Mouse (Mus musculus): ENCODE results near the gene Slc45a3. TPM values are rescaled to one million over a fixed set of nuclear protein-coding genes. Genes with fewer than 3 reads are reported as not detected.

The Slc45a3 gene
- polyA plus RNA-seq, 1 experiment = 0.44 TPM

DNA sequence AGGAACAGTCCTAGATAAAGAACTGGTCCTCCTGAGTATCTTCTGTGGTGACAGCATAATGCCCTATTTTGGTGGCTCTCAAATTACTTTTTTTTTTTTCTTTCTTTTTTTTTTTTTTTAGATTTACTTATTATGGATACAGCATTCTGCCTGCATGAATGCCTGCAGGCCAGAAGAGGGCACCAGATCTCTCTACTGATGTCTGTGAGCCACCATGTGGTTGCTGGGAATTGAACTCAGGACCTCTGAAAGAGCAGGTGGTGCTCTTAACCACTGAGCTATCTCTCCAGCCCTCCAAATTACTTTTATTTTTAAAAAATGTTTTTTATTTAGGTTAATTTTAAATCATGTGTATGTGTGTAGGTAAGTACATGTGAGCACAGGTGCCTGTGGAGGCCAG, 37.7 kb downstream of the Slc45a3 start:
- Histone ChIP-seq H3K4me3 (ENCODE audit: insufficient read depth, low read depth, low read length) (no peak overlapping the region), H3K4me1 (ENCODE audit: control insufficient read depth, insufficient read depth, insufficient read length, low read length) (peaks cover 8% of the 10 kb centered on the region), H3K27ac (replicated peaks; ENCODE audit: low read depth, low read length) (no peak overlapping the region)

DNA sequence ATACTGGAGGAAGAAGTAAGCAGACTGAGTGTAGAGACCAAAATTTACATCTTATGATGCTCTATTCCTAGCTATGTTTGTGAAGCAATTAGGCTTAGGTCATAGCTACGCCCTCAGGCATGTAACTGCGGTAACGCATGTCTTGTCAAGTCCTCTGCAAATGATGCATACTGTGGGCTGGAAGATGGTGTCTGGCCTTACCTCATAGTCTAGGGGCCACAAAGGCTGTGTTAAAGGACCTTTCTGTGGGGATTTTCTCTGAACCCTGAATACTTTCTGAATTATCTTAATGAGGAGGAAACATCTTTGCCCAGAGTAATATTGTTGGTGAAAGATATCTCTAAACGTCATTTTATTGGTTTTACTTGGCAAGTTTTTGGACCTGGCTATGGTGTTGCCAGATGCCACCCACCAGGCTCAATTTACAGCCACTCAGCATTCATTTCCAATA, 39.1 kb downstream of the Slc45a3 start:
- H3K27ac ChIP-seq (replicated peaks; ENCODE audit: low read depth, low read length) = no peak overlapping the region
- peaks cover 17% of the 10 kb centered on the region for H3K4me1 ChIP-seq (ENCODE audit: control insufficient read depth, insufficient read depth, insufficient read length, low read length)
- no peak overlapping the region for H3K4me3 ChIP-seq (ENCODE audit: insufficient read depth, low read depth, low read length)

DNA sequence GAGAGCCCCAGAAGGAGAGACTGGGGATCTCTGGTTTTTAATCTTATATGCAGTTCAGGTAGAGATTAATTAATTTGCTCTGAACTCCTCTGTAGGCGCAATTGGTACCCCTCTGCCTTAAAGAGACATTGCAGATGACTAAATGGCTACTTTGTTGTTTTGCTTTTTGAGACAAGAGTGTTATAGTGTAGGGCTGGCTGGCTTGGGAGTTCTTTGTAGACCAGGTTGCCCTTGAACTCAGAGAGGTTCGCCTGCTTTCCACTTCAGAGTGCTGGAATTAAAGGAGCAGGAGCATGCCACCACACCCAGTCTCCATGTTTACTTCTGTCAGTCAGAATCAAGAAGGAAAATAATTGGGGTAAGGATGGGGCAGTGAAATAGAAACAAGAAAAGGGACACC, 40.3 kb downstream of the Slc45a3 start:
- H3K4me1 ChIP-seq (ENCODE audit: control insufficient read depth, insufficient read depth, insufficient read length, low read length) = peaks cover 17% of the 10 kb centered on the region
- no peak overlapping the region for H3K4me3 ChIP-seq (ENCODE audit: insufficient read depth, low read depth, low read length)
- H3K27ac ChIP-seq (replicated peaks; ENCODE audit: low read depth, low read length) = peak overlapping the region; percentile 71

DNA sequence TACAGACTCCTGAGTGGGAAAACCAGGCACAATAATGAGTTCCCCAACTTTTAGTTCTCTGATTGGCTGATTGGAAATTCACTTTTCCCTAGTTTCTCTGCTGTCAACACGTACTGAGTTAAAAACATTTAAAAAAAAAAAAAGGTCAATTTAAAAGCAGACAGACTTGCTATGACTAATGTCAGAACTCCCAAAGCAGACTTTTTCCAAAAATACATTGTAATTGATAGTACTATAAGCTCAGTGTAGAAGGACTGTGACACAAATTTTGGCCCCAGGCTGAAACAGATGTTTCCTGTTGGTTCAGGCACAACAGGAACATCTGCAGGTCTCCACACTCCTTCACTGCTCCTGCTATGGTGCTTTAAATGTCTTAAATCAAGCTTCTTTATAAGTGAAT, 41.0 kb downstream of the Slc45a3 start:
- Histone ChIP-seq H3K4me1 (ENCODE audit: control insufficient read depth, insufficient read depth, insufficient read length, low read length) (peaks cover 17% of the 10 kb centered on the region), H3K27ac (replicated peaks; ENCODE audit: low read depth, low read length) (peak overlapping the region; percentile 77), H3K4me3 (ENCODE audit: insufficient read depth, low read depth, low read length) (no peak overlapping the region)

DNA sequence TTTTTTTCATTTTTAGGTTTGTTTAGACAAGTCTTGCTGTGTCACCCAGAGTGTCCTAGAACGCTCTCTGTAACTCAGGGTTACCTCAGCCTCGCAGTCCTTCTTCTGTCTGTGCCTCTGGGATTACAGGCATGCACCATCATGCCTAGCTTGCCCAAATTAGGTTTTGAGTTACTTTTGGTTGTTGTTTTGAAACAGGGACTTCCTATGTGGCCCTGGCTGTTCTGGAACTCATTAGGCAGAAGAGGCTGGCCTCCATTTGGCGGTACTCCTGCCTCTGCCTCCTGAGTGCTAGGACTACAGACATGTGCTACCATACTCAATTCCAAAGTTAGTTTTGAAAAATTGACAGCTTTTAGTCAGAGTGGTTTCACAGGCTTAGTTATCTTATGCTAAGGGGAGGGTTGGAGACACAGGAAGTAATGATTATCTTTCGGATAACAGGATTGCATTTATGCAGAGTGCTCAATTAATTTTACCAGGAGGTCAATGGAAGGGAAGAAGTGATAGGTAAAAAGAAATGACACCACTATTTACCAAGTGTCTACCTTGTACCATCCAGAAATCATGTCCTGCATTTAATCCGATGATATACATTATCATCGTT, 41.9 kb downstream of the Slc45a3 start:
- Histone ChIP-seq H3K4me3 (ENCODE audit: insufficient read depth, low read depth, low read length) (no peak overlapping the region), H3K4me1 (ENCODE audit: control insufficient read depth, insufficient read depth, insufficient read length, low read length) (peaks cover 17% of the 10 kb centered on the region), H3K27ac (replicated peaks; ENCODE audit: low read depth, low read length) (peak overlapping the region; percentile 77)

DNA sequence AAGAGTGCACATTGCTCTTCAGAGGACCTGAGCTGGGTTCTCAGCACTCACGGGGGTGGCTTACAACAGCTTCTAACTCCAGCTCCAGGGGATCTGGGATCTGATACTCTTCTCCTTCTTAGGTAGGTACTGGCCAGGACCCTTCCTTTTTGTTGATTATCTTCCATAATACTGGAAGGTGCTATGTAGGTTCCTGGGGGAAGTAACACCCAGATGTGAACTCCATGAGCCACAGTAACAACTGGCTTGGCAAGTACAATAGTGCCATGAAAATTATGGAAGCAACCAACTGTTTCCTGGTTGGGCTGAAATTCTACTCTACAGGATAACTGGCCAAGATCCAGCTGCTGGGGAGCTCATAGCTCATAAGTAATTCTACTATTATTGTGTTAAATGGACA, 42.7 kb downstream of the Slc45a3 start:
- Histone ChIP-seq H3K4me3 (ENCODE audit: insufficient read depth, low read depth, low read length) (no peak overlapping the region), H3K4me1 (ENCODE audit: control insufficient read depth, insufficient read depth, insufficient read length, low read length) (peaks cover 21% of the 10 kb centered on the region), H3K27ac (replicated peaks; ENCODE audit: low read depth, low read length) (peak overlapping the region; percentile 19; the same call in 1 of the 2 replicates)

DNA sequence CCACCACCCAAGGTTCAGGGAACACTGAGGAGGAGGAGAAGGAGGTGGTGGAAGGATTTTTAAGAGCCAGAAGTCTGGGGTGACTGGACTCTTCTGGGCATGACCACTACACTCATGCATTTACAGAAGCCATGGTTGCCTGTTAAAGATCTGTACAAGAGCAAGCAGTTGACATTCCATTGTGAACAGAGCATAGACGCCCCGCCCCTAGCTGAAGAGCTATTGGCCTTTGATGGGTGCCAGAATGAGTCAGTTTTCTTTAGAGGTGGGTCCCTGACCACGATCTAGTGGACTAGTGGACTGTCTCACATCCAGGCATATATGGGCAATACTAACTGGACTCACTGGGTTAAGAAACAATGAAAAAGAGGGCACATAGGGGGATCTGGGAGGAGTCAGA, 43.3 kb downstream of the Slc45a3 start:
- Histone ChIP-seq H3K27ac (replicated peaks; ENCODE audit: low read depth, low read length) (peak overlapping the region; percentile 24; the same call in 1 of the 2 replicates), H3K4me3 (ENCODE audit: insufficient read depth, low read depth, low read length) (no peak overlapping the region), H3K4me1 (ENCODE audit: control insufficient read depth, insufficient read depth, insufficient read length, low read length) (peaks cover 22% of the 10 kb centered on the region)

DNA sequence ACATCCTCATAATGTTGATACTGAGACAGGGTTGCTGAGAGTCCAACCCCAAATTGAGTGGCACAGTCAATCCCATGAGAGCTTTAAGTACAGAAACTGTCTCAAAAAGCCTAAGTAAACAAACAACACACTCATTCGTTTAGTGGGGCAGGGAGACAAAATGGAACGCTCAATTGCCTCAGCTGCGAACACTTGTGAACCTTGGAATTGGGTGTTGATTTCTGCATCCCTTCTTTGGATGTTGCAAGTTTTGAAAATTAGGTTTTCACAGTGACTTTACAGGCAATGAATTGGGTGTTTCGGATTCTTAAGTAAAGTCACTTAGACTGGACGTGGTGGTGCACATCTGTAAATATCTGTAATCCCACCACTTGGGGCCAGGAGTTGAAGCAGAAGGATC, 44.0 kb downstream of the Slc45a3 start:
- Histone ChIP-seq H3K27ac (replicated peaks; ENCODE audit: low read depth, low read length) (peak overlapping the region; percentile 99), H3K4me3 (ENCODE audit: insufficient read depth, low read depth, low read length) (peak overlapping the region; percentile 92; the same call in 1 of the 2 replicates), H3K4me1 (ENCODE audit: control insufficient read depth, insufficient read depth, insufficient read length, low read length) (peaks cover 27% of the 10 kb centered on the region)

DNA sequence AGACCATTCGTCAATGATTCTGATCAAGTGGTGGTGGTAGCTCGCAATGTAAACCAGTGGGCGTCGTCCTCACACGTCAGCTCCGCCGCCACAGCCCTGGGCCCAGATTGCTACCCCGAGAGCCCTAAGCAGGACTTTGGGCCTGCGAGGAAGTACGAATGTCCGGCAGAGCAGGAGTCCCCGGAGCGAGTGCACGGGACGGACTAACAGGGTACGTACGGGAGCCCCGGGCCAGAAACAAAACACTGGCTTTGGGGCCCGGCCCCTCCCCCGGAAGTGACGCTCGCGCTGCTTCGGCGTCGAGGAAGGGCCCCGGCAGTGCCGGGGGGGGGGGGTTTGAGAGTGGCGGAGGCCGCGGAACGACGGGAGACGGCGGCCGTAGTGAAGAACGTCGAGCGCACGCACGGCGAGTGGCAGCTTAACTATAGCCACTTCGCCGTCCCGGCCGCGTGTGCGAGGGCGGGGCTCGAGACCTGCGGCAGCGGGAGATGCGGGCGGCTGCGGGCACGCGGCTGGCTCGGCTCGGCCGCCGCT, 44.6 kb downstream of the Slc45a3 start, which contains the start of gene Elk4:
Gene Elk4 (plus strand): TSS at position 326 of the 534 bp plus-strand sequence.
- H3K27ac ChIP-seq (replicated peaks; ENCODE audit: low read depth, low read length) = peak within 1 kb of the TSS; percentile 99
- peaks cover 30% of the 10 kb centered on the region for H3K4me1 ChIP-seq (ENCODE audit: control insufficient read depth, insufficient read depth, insufficient read length, low read length)

DNA sequence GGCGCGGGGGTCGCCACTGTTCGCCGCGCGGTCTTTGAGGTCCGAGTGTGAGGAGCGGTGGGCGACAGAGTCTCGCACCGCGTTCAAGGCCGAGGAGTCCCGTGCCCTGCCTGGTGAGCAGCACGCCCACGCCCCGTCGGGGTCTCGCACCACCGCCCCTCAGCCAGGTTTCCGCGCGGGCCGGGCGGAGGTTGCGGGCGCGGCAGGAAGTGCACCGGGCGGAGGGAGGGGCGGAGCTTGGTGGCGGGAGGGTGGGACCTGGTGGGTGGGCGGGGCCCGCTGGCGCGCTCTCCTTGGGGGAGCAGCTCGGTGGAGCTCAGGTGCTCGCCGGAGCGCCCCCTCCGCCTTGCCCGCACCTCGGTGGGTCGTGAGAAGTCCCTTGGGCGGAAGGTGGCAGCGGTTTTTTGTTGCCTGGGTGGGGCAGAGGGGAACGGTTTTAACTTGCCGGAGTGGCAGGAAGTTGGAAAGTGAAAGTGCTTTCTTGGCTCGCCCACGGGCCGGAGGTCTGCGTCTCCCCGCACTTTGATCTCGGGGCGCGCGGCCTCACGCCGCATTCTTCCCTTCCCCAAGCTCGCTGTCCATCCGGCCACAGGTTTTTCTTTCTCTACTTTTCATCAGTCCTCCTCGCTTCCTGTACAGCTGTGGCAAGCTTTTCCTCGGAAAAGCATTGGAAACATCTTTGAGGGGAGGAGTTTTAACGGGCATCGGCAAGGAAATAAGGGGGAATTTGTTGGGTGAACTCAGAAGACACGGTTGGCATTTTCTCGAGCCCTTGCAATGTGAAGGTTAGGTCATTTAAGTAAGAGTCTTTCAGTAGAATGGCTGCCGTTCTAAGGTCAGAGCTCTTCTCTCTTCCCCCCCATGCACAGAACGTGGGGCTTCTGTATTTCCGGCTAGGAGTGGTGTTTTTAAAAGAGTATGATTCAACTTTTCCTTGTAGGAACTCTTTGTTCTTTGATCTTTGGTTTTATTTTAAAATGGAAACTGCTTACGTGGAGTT, 45.4 kb downstream of the Slc45a3 start:
- Histone ChIP-seq H3K4me3 (ENCODE audit: insufficient read depth, low read depth, low read length) (peak overlapping the region; percentile 92), H3K27ac (replicated peaks; ENCODE audit: low read depth, low read length) (peak overlapping the region; percentile 99), H3K4me1 (ENCODE audit: control insufficient read depth, insufficient read depth, insufficient read length, low read length) (peaks cover 36% of the 10 kb centered on the region)

More for the DNA sequence above, 44.6 kb downstream of the Slc45a3 start, which contains the start of gene Elk4:
- H3K4me3 ChIP-seq (ENCODE audit: insufficient read depth, low read depth, low read length) = peak within 1 kb of the TSS; percentile 92

DNA sequence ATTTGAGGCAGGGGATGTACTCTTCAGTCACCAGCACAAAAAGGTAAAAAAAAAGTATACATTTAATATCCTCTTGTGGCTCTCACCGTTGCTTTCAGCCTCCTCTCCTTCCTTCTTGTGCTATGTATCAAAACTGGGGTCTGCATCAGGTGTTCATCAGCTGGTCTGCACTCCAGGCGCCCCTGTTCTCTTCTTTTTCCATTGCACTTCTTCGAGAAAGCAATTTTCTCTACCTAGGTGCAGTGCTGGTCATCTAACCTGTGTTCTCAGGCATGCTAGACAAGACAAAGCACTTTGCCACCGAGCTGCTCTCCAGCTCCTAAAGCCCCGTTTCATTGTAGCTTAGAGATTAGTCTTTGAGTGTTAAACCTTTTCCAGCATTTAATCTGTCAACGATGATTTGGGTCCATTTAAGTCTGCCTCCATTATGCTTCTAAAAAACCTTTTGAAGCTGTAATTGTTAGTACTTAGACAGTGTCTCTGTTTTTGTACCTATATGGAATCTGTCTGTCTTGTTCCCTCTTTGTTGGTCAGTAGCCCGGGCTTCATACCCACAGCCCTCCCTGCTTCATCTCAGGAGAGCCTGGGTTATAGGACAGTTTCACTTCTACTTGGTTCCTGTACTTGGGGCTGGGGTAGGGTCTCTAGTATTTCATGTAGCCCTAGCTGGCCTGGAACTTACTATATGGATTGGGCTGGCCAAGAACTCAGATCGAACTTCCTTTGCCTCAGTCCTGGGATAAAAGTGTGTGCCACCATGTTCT, 46.3 kb downstream of the Slc45a3 start:
- peaks cover 32% of the 10 kb centered on the region for H3K4me1 ChIP-seq (ENCODE audit: control insufficient read depth, insufficient read depth, insufficient read length, low read length)
- peak overlapping the region; percentile 96 for H3K27ac ChIP-seq (replicated peaks; ENCODE audit: low read depth, low read length)
- peak overlapping the region; percentile 92 for H3K4me3 ChIP-seq (ENCODE audit: insufficient read depth, low read depth, low read length)

DNA sequence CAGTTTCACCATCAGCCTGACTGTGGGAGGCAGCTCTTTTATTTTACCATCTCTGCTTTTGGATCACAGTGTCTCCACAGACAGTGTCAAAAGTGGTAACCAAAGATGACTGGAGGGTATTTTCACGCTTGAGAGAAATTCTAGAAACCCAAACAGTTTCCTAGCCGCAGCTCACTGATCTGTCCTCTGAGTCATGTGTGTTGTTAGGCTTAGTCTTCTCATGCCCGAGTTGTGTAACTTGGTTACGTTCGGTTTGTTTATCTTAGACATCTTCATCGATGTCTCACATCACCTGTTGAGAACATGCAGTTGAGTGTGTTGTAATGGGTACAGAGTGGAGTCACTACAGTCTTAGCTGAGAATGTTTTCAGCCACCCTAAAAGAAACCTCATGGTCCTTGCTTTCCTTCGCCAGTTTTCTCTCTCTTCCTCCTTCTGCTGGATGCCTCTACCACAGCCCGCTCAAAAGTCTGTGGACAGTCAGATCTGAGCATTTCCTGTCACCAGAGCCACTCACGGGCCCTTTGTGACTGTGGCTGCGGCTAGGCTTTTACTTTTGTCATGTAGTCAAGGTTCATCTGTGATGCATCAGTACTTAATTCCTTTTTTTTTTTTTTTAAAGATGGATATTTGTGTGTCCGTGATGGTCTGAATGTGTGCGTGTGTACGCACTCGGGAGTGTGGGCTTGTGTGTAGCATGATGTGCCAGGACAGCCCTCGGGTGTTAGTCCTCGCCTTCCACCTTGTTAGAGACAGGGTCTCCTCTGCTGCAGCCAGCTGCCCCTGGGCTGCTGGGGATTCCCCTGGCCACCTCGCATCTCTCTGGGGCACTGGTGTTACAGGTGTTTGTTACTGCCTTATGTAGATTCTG, 48.1 kb downstream of the Slc45a3 start:
- H3K4me1 ChIP-seq (ENCODE audit: control insufficient read depth, insufficient read depth, insufficient read length, low read length) = peaks cover 29% of the 10 kb centered on the region
- peak overlapping the region; percentile 30 for H3K4me3 ChIP-seq (ENCODE audit: insufficient read depth, low read depth, low read length)
- peak overlapping the region; percentile 41 for H3K27ac ChIP-seq (replicated peaks; ENCODE audit: low read depth, low read length)

DNA sequence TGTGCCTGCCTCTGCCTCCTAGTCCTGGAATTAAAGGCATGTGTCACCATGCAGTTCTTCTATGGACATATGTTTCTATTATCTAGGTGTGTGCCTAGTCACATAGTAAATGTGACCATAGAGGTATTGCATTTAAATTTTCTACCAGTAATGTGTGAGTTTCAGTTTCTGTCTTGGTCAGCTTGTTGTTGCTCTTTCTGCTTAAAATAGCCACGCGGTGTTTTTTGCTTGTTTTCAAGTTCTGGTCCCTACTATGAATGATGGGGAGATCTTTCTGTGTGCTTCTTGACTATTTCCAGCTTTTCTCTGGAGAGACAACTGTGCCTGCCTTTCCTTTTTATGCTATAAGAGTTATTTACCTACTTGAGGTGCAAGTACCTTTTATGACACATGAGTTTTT, 49.0 kb downstream of the Slc45a3 start:
- Histone ChIP-seq H3K27ac (replicated peaks; ENCODE audit: low read depth, low read length) (no peak overlapping the region), H3K4me1 (ENCODE audit: control insufficient read depth, insufficient read depth, insufficient read length, low read length) (peaks cover 22% of the 10 kb centered on the region), H3K4me3 (ENCODE audit: insufficient read depth, low read depth, low read length) (no peak overlapping the region)

DNA sequence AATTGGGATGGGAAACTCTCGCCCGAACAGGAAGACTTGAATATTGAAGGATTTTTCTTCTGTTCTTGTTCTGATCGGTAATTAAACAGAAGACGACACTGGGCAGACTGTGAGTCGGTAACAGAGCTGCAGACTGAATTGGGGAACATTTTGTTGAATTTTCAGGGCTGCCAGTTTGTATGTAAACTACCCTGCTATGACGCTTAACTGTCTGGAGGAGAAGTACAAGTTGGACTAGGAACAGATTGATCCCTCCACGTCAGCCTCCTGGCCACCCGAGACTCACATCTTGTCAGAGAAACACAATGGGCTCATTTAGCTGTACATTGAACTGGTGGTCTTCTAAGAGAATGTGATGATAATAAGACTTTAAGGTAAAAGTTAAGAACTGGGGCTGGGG, 50.1 kb downstream of the Slc45a3 start:
- H3K27ac ChIP-seq (replicated peaks; ENCODE audit: low read depth, low read length) = peak overlapping the region; percentile 46
- no peak overlapping the region for H3K4me3 ChIP-seq (ENCODE audit: insufficient read depth, low read depth, low read length)
- H3K4me1 ChIP-seq (ENCODE audit: control insufficient read depth, insufficient read depth, insufficient read length, low read length) = peaks cover 22% of the 10 kb centered on the region

Data from brown adipose tissue, adult 24 weeks (tissue).